16 mouse cellular contexts compared by ENCODE assay signal in the genomic region with DNA sequence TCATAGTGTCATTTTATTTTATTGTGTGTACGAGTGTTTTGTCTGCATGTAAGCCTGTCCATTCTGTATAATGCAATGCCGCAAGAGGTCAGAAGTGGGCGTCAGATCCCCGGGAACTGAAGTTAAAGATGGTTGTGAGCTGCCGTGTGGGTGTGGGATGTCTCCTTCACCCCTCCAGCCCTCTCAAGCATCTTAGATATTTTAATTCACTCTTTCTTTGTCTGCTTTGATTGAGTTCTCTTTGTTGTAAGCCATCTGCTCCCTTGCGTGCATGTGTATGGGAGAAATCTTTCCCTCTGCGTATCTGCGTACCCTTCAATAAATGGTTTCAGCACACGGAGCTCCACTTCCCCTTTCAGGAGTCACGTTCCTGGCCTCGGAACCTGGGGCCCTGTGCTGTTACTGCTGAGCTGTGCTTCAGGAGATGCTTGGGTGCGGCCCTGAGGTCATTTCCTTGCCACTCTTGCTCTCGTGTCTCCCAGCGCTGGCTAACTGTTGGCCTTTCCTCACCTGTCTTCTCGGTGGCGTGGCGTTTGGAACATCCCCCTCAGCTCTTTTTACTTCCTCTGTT. TPM values are rescaled to one million over a fixed set of nuclear protein-coding genes. Genes with fewer than 3 reads are reported as not detected.
DNase-seq lines count a peak whose midpoint lies in the region; ATAC-seq and TF ChIP-seq lines count a peak whose summit lies in the region.
"Had no signal": no experiment of that assay in that cellular context is flagged by ENCODE, and none has a peak within 500 bp of the region (broad histone marks: within the 10 kb centered on the region; RNA-seq: fewer than 3 reads in every experiment).

No protein-coding gene starts in this region.

- no peaks in the 10 kb centered on the region for H3K9me3 ChIP-seq in midbrain, embryonic 10.5 days (replicated peaks)
- no peaks in the 10 kb centered on the region for H3K9me3 ChIP-seq in midbrain, embryonic 11.5 days (ENCODE audit: control insufficient read depth, low read length)
- no peaks in the 10 kb centered on the region for H3K9me3 ChIP-seq in hindbrain, embryonic 14.5 days (ENCODE audit: control insufficient read depth, low read length)
- H3K9me3 ChIP-seq in neural tube, embryonic 14.5 days (ENCODE audit: control insufficient read depth, low read length), result no peaks in the 10 kb centered on the region
- H3K9me3 ChIP-seq: heart, embryonic 10.5 days had no signal

- intact Hi-C loops in left cerebral cortex, adult 2 months (cut with DNase I), result no loop called here

- no peak overlapping the region for H3K9ac ChIP-seq in midbrain, embryonic 11.5 days (ENCODE audit: low read length)
- H3K9ac ChIP-seq in hindbrain, embryonic 14.5 days, result 0 out of 2 replicates have a peak overlapping the region, but pooled peaks have one; percentile 11
- H3K9ac ChIP-seq in neural tube, embryonic 14.5 days (replicated peaks; ENCODE audit: low read depth, low read length), result no peak overlapping the region

- no peak for DNase-seq in midbrain, embryonic 10.5 days (ENCODE audit: low spot score)
- DNase-seq in midbrain, embryonic 11.5 days (ENCODE audit: low spot score, missing footprints), result no peak
- no peak for DNase-seq in hindbrain, embryonic 14.5 days (ENCODE audit: low spot score)
- DNase-seq in cerebellum, adult 11 months, result no peak
- no peak for DNase-seq in yolk sac, embryonic 10.5 days (ENCODE audit: low spot score)
- no peak for DNase-seq in left cerebral cortex, adult 2 months (ENCODE audit: extremely low spot score in 1 of 2, low spot score in 2 of 2)
- DNase-seq: embryo, embryonic 11 days; kidney, postnatal 4 days; retina, postnatal 1 day; thymus, postnatal 25 days had no signal

- no peak for ATAC-seq in midbrain, embryonic 11.5 days (ENCODE audit: low FRiP score)
- ATAC-seq in common myeloid progenitor, adult 5-6 weeks (replicated peaks; ENCODE audit: low read depth, poor library complexity, severe bottlenecking), result peak; percentile 58
- ATAC-seq in hindbrain, embryonic 14.5 days (ENCODE audit: low FRiP score), result no peak
- ATAC-seq in neural tube, embryonic 14.5 days (ENCODE audit: low read depth), result no peak
- ATAC-seq: activated CD4-positive, CD25-positive, alpha-beta regulatory T cell, adult 4 months; inflammation-experienced regulatory T-cells, adult 6 months had no signal

- H3K27me3 ChIP-seq in midbrain, embryonic 10.5 days (ENCODE audit: low read depth, poor library complexity, severe bottlenecking), result no peaks in the 10 kb centered on the region
- no peaks in the 10 kb centered on the region for H3K27me3 ChIP-seq in midbrain, embryonic 11.5 days (ENCODE audit: control insufficient read depth, insufficient read depth, low read length)
- H3K27me3 ChIP-seq in hindbrain, embryonic 14.5 days (ENCODE audit: control insufficient read depth, insufficient read depth, low read length), result no peaks in the 10 kb centered on the region
- no peaks in the 10 kb centered on the region for H3K27me3 ChIP-seq in neural tube, embryonic 14.5 days (ENCODE audit: control insufficient read depth, insufficient read depth, low read length)

- WGBS in midbrain, embryonic 10.5 days, result 86% methylated on average over 17 of the region's 17 CpGs
- 76% methylated on average over 17 of the region's 17 CpGs for WGBS in midbrain, embryonic 11.5 days
- WGBS in hindbrain, embryonic 14.5 days, result 65% methylated on average over 17 of the region's 17 CpGs
- WGBS in neural tube, embryonic 14.5 days, result 69% methylated on average over 17 of the region's 17 CpGs

- no peak overlapping the region for H3K4me2 ChIP-seq in midbrain, embryonic 11.5 days
- H3K4me2 ChIP-seq in hindbrain, embryonic 14.5 days (replicated peaks), result no peak overlapping the region
- H3K4me2 ChIP-seq in neural tube, embryonic 14.5 days (ENCODE audit: low read depth, low read length), result no peak overlapping the region

- no peak overlapping the region for H3K4me3 ChIP-seq in midbrain, embryonic 10.5 days
- no peak overlapping the region for H3K4me3 ChIP-seq in midbrain, embryonic 11.5 days (ENCODE audit: low read depth, low read length)
- no peak overlapping the region for H3K4me3 ChIP-seq in hindbrain, embryonic 14.5 days (replicated peaks; ENCODE audit: low read length)
- H3K4me3 ChIP-seq in neural tube, embryonic 14.5 days (ENCODE audit: low read depth, low read length), result no peak overlapping the region
- H3K4me3 ChIP-seq in left cerebral cortex, adult 2 months, result no peak overlapping the region
- H3K4me3 ChIP-seq: heart, embryonic 10.5 days had no signal

- H3K27ac ChIP-seq in midbrain, embryonic 10.5 days (replicated peaks), result peak overlapping the region; percentile 30
- H3K27ac ChIP-seq in midbrain, embryonic 11.5 days (ENCODE audit: low read depth, low read length), result no peak overlapping the region
- peak overlapping the region; percentile 35; the same call in 1 of the 2 replicates for H3K27ac ChIP-seq in hindbrain, embryonic 14.5 days
- H3K27ac ChIP-seq in neural tube, embryonic 14.5 days (ENCODE audit: low read depth, low read length), result 0 out of 2 replicates have a peak overlapping the region, but pooled peaks have one; percentile 39
- H3K27ac ChIP-seq in left cerebral cortex, adult 2 months, result no peak overlapping the region
- H3K27ac ChIP-seq: heart, embryonic 10.5 days had no signal

- H3K36me3 ChIP-seq in midbrain, embryonic 10.5 days, result peaks cover 37% of the 10 kb centered on the region
- peaks cover 10% of the 10 kb centered on the region for H3K36me3 ChIP-seq in midbrain, embryonic 11.5 days (ENCODE audit: control insufficient read depth, insufficient read depth, low read length)
- peaks cover 30% of the 10 kb centered on the region for H3K36me3 ChIP-seq in hindbrain, embryonic 14.5 days (replicated peaks; ENCODE audit: control insufficient read depth, insufficient read depth)
- H3K36me3 ChIP-seq in neural tube, embryonic 14.5 days (ENCODE audit: control insufficient read depth, insufficient read depth, low read length), result peaks cover 12% of the 10 kb centered on the region; the same call in 1 of the 2 replicates

- H3K4me1 ChIP-seq in midbrain, embryonic 10.5 days, result peaks cover 36% of the 10 kb centered on the region
- peaks cover 17% of the 10 kb centered on the region for H3K4me1 ChIP-seq in midbrain, embryonic 11.5 days (ENCODE audit: control insufficient read depth, insufficient read depth, low read length)
- peaks cover 31% of the 10 kb centered on the region for H3K4me1 ChIP-seq in hindbrain, embryonic 14.5 days (replicated peaks; ENCODE audit: control insufficient read depth, insufficient read depth, low read length)
- peaks cover 22% of the 10 kb centered on the region for H3K4me1 ChIP-seq in neural tube, embryonic 14.5 days (ENCODE audit: control insufficient read depth, insufficient read depth, low read length)

- TF ChIP-seq CTCF in left cerebral cortex, adult 2 months (IDR thresholded peaks at IDR 0.05), result no peak; the same call in 1 of the 2 replicates

RNA-seq across cellular contexts. Expression of a gene that starts 22.0 kb away (rescaled TPM):
- polyA plus RNA-seq in midbrain, embryonic 10.5 days (2016; fragmentation: Nextera tagmentation; extraction: Ambion mirVana), result 53.2 and 64.6 TPM in 2 replicates
- polyA plus RNA-seq in midbrain, embryonic 11.5 days (2014; fragmentation: Nextera tagmentation; extraction: Ambion mirVana), result 48.8 and 53.4 TPM in 2 replicates
- 13.4 and 25.0 TPM in 2 replicates for total RNA-seq in common myeloid progenitor, adult 5-6 weeks (2017)
- polyA plus RNA-seq in hindbrain, embryonic 14.5 days (2014; fragmentation: Nextera tagmentation; extraction: Ambion mirVana), result 37.8 and 50.5 TPM in 2 replicates
- 47.2 and 53.9 TPM in 2 replicates for polyA plus RNA-seq in neural tube, embryonic 14.5 days (2014; fragmentation: Nextera tagmentation; extraction: Ambion mirVana)
- 10 to 100 TPM; 31.4 to 62.5 TPM for total RNA-seq in left cerebral cortex, adult 2 months (2021)

RNA-seq across cellular contexts. Expression of a gene that starts 26.9 kb away (rescaled TPM):
- 0.27 and 0.30 TPM in 2 replicates for polyA plus RNA-seq in midbrain, embryonic 10.5 days (2016; fragmentation: Nextera tagmentation; extraction: Ambion mirVana)
- 0.14 TPM in 1 of 2 replicates, not detected in the other for polyA plus RNA-seq in midbrain, embryonic 11.5 days (2014; fragmentation: Nextera tagmentation; extraction: Ambion mirVana)
- not detected in 2 replicates for total RNA-seq in common myeloid progenitor, adult 5-6 weeks (2017)
- polyA plus RNA-seq in hindbrain, embryonic 14.5 days (2014; fragmentation: Nextera tagmentation; extraction: Ambion mirVana), result not detected in 2 replicates
- polyA plus RNA-seq in neural tube, embryonic 14.5 days (2014; fragmentation: Nextera tagmentation; extraction: Ambion mirVana), result 0.16 TPM in 1 of 2 replicates, not detected in the other
- not detected for total RNA-seq in left cerebral cortex, adult 2 months (2021)
- total RNA-seq: left cerebral cortex, postnatal 36 days had no signal
- polyA plus RNA-seq: heart, embryonic 10.5 days; inflammation-experienced regulatory T-cells, adult 6 months had no signal

Comparison
In these comparisons a context has a peak if more than half of its experiments do, and no peak if none do; other contexts are left out.
1. H3K27ac ChIP-seq: peak in midbrain, embryonic 10.5 days (single experiment), hindbrain, embryonic 14.5 days (single experiment) and neural tube, embryonic 14.5 days (single experiment); none in midbrain, embryonic 11.5 days (single experiment) and left cerebral cortex, adult 2 months (single experiment).